Mouse (Mus musculus) frontal cortex, postnatal 14 days (tissue): ENCODE measurements around the gene 1700029F12Rik.
"Not testable (repeated sequence)": the region's sequence is repeated elsewhere in the genome, so short reads cannot be mapped to it uniquely, and the experiment has no call there.

Experiments
- DNase-seq, 2 experiments: peaks; one replicate each; pipeline ENCODE4 v3.0.0; 2022; ENCODE audit warnings: low spot score in 2 of 2

Gene 1700029F12Rik

GRCm38 (mm10) chr13:97034262-97034661, at the start of gene 1700029F12Rik:
TSS of gene 1700029F12Rik (minus strand) at chr13:97034362.
- DNase-seq = no peak

DNA sequence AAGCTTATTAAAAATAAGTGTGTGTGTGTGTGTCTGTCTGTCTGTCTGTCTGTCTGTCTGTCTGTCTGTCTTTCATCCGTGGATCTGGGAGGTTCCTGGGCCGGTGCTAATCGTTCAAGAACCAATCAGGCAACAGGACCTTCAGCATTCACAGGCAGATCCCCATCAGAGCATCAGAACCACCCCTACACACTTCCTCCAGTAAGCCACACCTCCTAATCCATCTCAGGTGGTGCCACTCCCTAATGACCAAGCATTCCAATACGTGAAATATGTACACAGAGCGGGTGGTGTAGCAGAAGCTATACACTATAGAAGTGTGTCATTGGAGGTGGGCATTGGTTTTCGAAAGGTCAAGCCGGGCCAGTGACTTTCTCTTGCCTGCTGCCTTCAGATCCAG, 48.3 kb upstream of the 1700029F12Rik start:
- DNase-seq = no peak

DNA sequence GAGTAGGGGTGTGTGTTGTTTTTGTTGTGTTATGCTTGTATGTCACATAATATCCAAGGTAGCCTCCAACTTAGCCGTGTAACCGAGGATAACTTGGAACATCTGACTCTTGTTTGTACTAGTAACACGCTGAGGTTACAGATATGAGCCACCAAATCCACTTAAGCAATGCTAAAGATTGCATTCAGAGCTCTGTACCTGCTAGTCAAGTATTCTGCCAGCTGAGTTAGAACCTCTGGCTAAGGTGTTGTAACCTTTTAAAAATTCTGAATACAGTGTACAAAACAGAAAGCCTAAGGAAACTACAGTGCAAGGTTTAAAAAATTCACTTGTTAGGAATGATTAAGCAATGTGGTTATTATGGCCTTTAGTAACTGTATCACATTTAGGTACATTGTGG, 46.5 kb upstream of the 1700029F12Rik start:
- no peak for DNase-seq

GRCm38 (mm10) chr13:97080201-97080600, 46.0 kb upstream of the 1700029F12Rik start:
- no peak for DNase-seq

DNA sequence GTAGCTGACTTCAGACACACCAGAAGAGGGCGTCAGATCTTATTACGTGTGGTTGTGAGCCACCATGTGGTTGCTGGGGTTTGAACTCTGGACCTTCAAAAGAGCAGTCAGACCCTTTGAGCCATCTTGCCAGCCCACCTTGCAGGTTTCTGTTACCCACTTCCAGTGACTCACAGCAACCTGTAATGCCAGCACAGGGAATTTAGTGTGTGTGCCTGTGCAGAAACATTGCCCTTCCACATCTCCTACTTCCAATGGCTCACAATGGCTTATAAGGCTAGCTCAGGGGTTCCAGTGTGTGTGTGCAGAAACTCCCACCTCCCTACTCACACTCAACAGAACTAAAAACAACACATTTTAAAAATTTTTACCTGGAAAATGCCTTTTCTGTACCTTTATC, 43.4 kb upstream of the 1700029F12Rik start:
- no peak for DNase-seq

DNA sequence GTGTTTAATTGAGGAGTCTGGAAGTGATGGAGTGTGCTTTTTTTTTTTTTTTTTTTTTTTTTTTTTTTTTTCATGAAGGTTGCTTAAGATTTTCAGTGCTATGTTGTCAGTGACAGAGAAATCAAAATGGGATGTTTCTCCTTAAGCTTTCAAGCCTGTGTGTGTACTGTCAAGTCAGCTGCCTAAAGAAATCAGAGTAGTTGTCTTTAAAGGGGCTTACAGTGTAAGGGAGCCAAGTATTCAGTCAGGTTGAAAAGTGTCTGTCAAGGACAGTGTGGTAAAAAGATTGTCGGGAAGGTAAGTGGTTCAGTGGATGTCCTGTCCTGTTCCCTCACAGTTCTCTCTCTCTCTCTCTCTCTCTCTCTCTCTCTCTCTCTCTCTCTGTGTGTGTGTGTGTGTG, 39.3 kb upstream of the 1700029F12Rik start:
- DNase-seq = no peak

DNA sequence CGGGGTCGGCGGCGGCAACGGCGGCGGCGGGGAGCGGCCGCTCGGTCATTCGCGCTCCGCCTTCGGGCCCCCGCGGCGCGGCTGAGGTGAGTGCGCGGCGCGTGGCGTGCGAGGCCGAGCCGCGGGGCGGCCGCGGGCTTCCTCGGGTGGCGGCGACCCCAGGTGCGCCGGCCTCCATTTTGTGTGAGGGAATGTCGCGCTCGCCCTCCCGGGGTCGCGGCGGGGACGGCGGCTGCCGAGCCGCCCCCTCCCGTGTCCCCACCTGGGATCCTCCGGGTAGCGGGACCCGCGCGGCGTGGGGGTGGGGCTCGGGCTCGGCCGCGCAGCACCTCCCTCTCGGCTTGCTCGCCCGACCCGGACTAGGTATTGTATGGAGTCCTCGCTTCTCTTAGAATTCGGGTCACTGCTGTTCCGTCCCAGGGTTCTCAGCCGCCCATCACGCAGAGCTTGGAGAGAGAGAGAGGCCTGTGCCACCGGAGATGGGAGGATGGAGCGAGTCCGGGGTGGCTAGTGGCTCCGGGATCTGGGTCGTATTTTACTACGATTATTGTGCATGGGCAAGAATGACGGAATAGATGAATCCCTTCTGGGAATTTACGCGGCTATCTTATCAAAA, 37.6 kb upstream of the 1700029F12Rik start:
- DNase-seq = peak in 1 of 2 experiments; percentile 23

GRCm38 (mm10) chr13:97070931-97071625, 36.9 kb upstream of the 1700029F12Rik start:
- peak in 1 of 2 experiments; percentile 11 for DNase-seq

- no peak for DNase-seq
Observed at GRCm38 (mm10) chr13:97068151-97068550, 34.0 kb upstream of the 1700029F12Rik start.

DNA sequence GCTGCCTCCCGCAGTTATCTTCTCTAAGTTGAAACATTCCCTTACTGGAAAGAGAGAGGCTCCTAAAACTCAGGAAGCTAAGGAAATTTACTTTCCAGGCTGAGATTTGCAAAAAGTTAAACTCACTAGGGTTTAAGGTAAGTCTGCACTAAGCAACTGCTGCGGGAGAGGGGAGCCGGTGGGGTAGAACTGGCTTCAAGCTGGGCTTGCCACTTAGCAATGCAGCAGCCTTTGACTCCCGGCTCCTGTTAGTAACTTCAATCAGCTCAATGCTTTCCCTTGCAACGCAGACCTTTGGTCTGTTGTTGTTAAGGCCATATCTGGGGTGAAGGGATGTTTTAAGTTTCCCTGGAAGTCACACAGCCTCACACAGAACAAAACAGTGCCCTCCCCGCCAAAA, 33.5 kb upstream of the 1700029F12Rik start:
- DNase-seq = no peak

DNA sequence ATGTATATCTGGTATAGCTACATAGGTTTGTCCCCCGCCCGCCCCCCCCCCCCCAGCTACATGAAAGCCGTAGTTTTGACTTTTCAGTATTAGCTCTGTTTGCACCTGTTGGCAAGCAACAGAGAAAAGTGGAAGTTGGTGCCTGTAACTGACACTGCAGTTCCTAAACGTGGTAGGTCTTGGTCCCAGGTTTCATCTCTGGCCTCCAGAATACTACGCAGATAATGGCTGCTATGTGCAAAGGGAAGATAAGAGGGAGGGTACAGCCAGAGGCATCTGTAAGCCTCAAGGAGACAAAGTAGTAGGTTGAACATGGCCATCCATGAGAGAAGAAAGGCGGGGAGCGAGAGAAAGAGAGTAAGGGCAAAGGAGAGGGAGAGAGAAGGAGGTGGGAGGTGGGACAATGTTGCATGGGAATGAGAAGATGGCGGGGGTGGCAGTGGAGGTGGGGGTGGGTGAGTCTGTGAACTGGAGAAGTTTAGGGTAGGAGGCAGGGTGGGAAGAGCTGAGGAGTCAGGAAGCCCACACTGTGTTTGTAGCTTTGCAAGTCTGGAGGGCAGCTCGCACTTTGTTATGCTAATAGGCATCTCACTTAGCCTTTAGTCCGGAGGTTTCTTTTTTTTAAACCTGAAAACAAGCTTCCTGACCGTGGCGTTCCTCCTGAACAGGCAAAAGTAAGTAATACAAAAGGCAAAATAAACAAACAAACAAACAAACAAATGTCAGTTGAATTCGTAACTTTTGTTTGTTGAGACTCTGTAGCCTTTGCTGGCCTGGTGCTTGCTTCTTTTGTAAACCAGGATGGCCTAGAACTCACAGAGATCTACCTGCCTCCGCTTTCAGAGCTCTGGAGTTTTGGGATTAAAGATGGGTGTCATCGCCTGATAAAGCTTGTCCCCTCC, 32.7 kb upstream of the 1700029F12Rik start, which contains the start of gene Fam169a:
Fam169a (plus strand) TSS at position 638 of the 902 bp plus-strand sequence.
- DNase-seq = no peak

GRCm38 (mm10) chr13:97064844-97065621, 30.9 kb upstream of the 1700029F12Rik start:
- DNase-seq = not testable (repeated sequence)

DNA sequence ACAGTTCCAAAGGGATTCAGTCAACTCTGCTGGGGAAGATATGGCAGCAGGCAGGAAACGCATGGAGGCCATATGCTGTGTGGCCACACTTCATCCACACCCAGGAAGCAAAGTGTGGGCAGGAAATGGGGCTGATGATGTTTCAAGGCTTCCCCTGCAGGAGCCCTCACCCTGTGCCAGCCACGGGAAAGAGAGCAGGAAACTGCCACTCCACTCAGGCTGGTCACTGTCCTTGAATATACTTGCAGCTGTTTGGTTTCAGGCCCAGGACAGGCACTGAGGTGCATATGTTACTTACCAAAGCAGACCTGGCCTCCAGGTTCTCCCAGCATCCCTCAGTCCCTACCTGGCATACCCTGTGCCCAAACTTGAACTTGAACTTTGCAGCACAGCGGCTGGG, 30.3 kb upstream of the 1700029F12Rik start:
- DNase-seq = no peak

DNA sequence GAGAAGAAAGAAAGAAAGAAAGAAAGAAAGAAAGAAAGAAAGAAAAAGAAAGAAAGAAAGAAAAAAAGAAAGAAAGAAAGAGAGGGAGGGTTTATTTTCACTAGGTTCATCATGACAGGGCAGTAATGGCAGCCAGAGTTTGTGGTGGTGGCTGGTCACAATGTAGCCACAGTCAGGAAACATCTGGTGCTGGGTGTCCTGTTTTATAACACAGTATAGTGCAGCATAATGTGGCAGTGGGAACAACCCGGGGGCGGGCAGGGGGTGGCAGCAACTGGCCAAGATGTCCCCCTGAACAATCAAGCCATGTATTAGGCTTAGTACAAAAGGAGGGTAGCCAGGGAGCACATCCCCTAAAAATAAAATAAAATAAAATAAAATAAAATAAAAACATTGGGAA, 29.3 kb upstream of the 1700029F12Rik start:
- no peak for DNase-seq

DNA sequence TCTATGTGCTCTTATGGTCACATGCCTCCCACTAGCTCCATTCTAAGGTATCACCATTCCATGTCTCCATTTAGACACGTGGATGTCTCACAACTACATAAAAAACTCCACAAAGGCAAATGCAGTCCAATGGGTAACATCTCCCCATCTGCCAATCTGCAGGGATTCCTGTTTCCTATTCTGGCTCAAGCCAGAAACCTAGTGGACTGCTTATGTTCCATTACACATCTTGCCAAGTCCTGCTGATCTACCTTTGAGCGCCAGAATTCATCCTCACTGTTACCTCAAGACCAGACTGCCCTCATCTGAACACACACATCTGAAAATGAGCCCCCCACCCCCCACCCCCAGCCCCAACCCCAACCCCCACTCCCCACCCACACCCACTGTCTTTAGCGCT, 28.0 kb upstream of the 1700029F12Rik start:
- DNase-seq = no peak

DNA sequence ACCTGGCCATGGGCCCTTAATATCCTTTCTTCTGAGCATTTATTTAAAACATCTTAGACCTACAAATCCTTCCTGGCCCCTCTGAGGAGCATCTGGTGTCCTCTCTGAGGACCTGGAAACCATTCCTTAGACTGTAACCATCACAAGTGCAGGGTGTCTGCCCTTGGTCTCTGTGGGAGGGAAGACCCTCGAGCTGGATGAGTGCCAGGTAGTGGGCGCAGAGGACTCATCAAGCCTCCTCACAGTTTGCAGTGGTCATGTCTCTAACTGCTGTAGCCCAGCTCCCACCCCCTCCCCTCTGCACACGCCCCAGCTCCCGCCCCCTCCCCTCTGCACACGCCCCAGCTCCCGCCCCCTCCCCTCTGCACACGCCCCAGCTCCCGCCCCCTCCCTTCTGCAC, 26.2 kb upstream of the 1700029F12Rik start:
- no peak for DNase-seq

- DNase-seq = no peak
Observed at GRCm38 (mm10) chr13:97059746-97060145, 25.6 kb upstream of the 1700029F12Rik start.

DNA sequence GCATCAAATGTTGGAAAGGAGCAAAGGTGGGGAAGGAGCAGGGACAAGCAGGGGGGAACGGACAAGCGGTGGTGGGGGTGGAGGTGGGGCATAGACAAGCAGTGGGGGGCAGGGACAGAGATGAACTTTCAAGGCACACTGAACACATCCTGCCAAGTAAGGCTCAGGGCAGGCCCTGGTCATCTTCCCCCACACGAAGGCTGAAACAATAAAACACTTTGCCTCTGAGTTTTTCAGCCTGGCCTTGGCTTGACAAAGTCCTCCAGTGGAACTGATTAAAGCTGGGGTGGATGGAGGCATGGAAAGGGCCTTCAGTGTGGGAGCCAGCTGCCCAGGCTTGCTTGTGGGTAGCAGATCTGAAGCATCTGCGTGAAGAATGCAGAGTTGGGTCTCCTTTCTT, 23.7 kb upstream of the 1700029F12Rik start:
- DNase-seq = no peak

- DNase-seq = no peak
Observed at GRCm38 (mm10) chr13:97053844-97054243, 19.7 kb upstream of the 1700029F12Rik start.

DNA sequence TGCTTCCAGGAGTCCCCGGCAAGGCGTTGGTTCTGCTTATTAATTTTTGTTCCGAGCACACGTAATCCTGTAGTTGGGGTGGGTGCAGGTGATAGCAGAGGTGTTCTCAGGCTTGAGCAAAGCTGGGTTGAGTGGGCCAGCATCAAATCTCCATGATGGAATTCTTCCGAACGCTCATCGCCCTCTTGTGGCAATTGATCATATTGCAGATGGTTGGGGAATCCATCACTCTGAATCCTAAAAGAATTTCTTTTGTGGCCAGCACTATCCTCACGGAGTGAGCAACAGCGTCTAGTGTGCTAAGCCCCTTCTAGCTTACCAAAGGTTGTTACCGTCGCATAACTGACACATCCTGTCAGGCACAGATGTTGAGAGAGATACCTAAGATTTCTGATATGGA, 18.5 kb upstream of the 1700029F12Rik start:
- DNase-seq = peak in 1 of 2 experiments; percentile 80

- DNase-seq = peak in 1 of 2 experiments; percentile 8
Observed at GRCm38 (mm10) chr13:97051158-97051557, 17.0 kb upstream of the 1700029F12Rik start.

DNA sequence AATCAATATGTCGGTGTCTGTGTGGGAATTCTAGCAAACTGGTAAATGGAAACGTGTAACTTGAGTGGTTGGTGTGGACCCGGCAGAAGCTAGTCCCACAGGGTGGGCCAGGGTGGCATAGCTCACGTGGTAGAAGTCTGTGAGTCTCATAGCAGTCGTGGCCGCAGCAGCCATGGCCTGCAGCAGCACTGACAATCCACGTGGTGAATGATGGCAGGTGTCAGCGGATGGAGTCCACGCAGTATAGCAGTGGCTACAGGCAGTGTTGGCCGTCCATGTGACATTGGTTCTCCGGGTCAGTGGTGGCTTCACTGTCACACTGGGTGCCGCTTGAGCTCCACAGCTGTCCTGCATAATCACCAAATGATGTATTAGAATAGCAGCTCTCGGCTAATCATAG, 4.1 kb downstream of the 1700029F12Rik start:
- DNase-seq = no peak
